Mouse (Mus musculus): ENCODE results near the gene Jtb. TPM values are rescaled to one million over a fixed set of nuclear protein-coding genes. Genes with fewer than 3 reads are reported as not detected.

Gene Jtb
- polyA plus RNA-seq, 1 experiment = 4.3 TPM

GRCm38 (mm10) chr3:90254419-90255193 is 23.2 kb downstream of the Jtb start:
- Histone ChIP-seq H3K4me1 (ENCODE audit: control insufficient read depth) (peaks cover 31% of the 10 kb centered on the region), H3K4me3 (replicated peaks) (peak overlapping the region; percentile 88), H3K9me3 (ENCODE audit: control insufficient read depth, low read length) (no peaks in the 10 kb centered on the region), H3K27me3 (ENCODE audit: control insufficient read depth) (no peaks in the 10 kb centered on the region), H3K36me3 (ENCODE audit: control insufficient read depth) (peaks cover 40% of the 10 kb centered on the region)
- no peak for TF ChIP-seq GATA1 (IDR thresholded peaks at IDR 0.05; ENCODE audit: low read length)
- TF ChIP-seq TAL1 (IDR thresholded peaks at IDR 0.05; ENCODE audit: low read length) = no peak

GRCm38 (mm10) chr3:90255194-90255565 is 23.8 kb downstream of the Jtb start:
- Histone ChIP-seq H3K4me1 (ENCODE audit: control insufficient read depth) (peaks cover 31% of the 10 kb centered on the region), H3K4me3 (replicated peaks) (peak overlapping the region; percentile 88), H3K36me3 (ENCODE audit: control insufficient read depth) (peaks cover 46% of the 10 kb centered on the region), H3K9me3 (ENCODE audit: control insufficient read depth, low read length) (no peaks in the 10 kb centered on the region), H3K27me3 (ENCODE audit: control insufficient read depth) (no peaks in the 10 kb centered on the region)
- TF ChIP-seq TAL1 (IDR thresholded peaks at IDR 0.05; ENCODE audit: low read length) (no peak), GATA1 (IDR thresholded peaks at IDR 0.05; ENCODE audit: low read length) (no peak)

GRCm38 (mm10) chr3:90255784-90256353 is 24.5 kb downstream of the Jtb start:
- TF ChIP-seq TAL1 (IDR thresholded peaks at IDR 0.05; ENCODE audit: low read length) (no peak), GATA1 (IDR thresholded peaks at IDR 0.05; ENCODE audit: low read length) (no peak)
- Histone ChIP-seq H3K9me3 (ENCODE audit: control insufficient read depth, low read length) (no peaks in the 10 kb centered on the region), H3K4me3 (replicated peaks) (no peak overlapping the region), H3K4me1 (ENCODE audit: control insufficient read depth) (peaks cover 29% of the 10 kb centered on the region), H3K36me3 (ENCODE audit: control insufficient read depth) (peaks cover 50% of the 10 kb centered on the region), H3K27me3 (ENCODE audit: control insufficient read depth) (no peaks in the 10 kb centered on the region)

DNA sequence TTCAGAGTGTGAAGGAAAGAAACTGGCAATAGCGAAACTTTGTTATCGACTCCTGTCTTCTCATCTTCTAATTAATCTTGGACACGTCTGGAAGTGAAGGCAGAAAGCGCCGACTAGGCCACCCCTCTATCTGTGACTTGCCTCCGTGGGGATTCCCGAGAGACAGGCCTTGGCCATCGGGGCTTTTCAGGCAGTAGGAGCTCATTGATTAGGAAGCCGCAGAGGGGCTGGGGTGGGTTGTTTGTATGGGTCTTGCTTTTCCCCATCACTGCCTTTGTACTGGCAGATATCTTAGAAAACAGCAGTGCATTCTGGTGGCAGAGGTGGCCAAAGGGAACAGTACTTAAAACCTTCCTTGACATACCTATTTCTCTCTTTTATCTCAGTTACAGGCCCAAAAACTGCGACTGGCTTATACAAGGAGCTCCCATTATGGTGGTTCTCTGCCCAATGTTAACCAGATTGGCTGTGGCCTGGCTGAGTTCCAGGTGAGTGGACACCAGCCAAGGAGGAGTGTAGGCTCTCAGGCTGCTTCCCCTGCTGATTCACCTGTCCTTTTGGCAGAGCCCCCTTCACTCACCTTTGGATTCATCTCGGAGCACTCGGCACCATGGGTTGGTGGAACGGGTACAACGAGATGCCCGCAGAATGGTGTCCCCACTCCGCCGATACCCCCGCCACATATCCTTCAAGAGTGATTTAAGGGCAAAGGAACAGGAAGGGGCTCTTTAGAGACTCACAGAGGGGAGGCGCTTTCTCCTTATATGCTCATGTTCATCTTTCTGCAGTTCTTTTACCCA is 25.5 kb downstream of the Jtb start:
- H3K27me3 ChIP-seq (ENCODE audit: control insufficient read depth) = no peaks in the 10 kb centered on the region
- peaks cover 51% of the 10 kb centered on the region for H3K36me3 ChIP-seq (ENCODE audit: control insufficient read depth)
- no peaks in the 10 kb centered on the region for H3K9me3 ChIP-seq (ENCODE audit: control insufficient read depth, low read length)
- H3K4me3 ChIP-seq (replicated peaks) = no peak overlapping the region
- H3K4me1 ChIP-seq (ENCODE audit: control insufficient read depth) = peaks cover 29% of the 10 kb centered on the region
- TF ChIP-seq TAL1 (IDR thresholded peaks at IDR 0.05; ENCODE audit: low read length) (no peak), GATA1 (IDR thresholded peaks at IDR 0.05; ENCODE audit: low read length) (no peak)

GRCm38 (mm10) chr3:90258521-90258920 is 27.1 kb downstream of the Jtb start:
- TF ChIP-seq GATA1 (IDR thresholded peaks at IDR 0.05; ENCODE audit: low read length) = no peak
- TF ChIP-seq TAL1 (IDR thresholded peaks at IDR 0.05; ENCODE audit: low read length) = no peak
- Histone ChIP-seq H3K9me3 (ENCODE audit: control insufficient read depth, low read length) (no peaks in the 10 kb centered on the region), H3K27me3 (ENCODE audit: control insufficient read depth) (no peaks in the 10 kb centered on the region), H3K4me3 (replicated peaks) (no peak overlapping the region), H3K36me3 (ENCODE audit: control insufficient read depth) (peaks cover 66% of the 10 kb centered on the region), H3K4me1 (ENCODE audit: control insufficient read depth) (peaks cover 29% of the 10 kb centered on the region)

GRCm38 (mm10) chr3:90263121-90263771 is 31.8 kb downstream of the Jtb start:
- no peak overlapping the region for H3K4me3 ChIP-seq (replicated peaks)
- no peaks in the 10 kb centered on the region for H3K9me3 ChIP-seq (ENCODE audit: control insufficient read depth, low read length)
- no peak for TF ChIP-seq GATA1 (IDR thresholded peaks at IDR 0.05; ENCODE audit: low read length)
- no peak for TF ChIP-seq TAL1 (IDR thresholded peaks at IDR 0.05; ENCODE audit: low read length)
- peaks cover 63% of the 10 kb centered on the region for H3K36me3 ChIP-seq (ENCODE audit: control insufficient read depth)
- no peaks in the 10 kb centered on the region for H3K27me3 ChIP-seq (ENCODE audit: control insufficient read depth)
- H3K4me1 ChIP-seq (ENCODE audit: control insufficient read depth) = peaks cover 38% of the 10 kb centered on the region

GRCm38 (mm10) chr3:90264687-90265033 is 33.3 kb downstream of the Jtb start:
- Histone ChIP-seq H3K9me3 (ENCODE audit: control insufficient read depth, low read length) (no peaks in the 10 kb centered on the region), H3K27me3 (ENCODE audit: control insufficient read depth) (no peaks in the 10 kb centered on the region), H3K4me3 (replicated peaks) (peak overlapping the region; percentile 91), H3K4me1 (ENCODE audit: control insufficient read depth) (peaks cover 47% of the 10 kb centered on the region), H3K36me3 (ENCODE audit: control insufficient read depth) (peaks cover 53% of the 10 kb centered on the region)
- TF ChIP-seq GATA1 (IDR thresholded peaks at IDR 0.05; ENCODE audit: low read length) (no peak), TAL1 (IDR thresholded peaks at IDR 0.05; ENCODE audit: low read length) (no peak)

GRCm38 (mm10) chr3:90265034-90265931 is 33.9 kb downstream of the Jtb start, which contains the start of gene Dennd4b:
Dennd4b (plus strand) TSS chr3:90265185.
- Histone ChIP-seq H3K4me1 (ENCODE audit: control insufficient read depth) (peaks cover 48% of the 10 kb centered on the region), H3K4me3 (replicated peaks) (peak within 1 kb of the TSS; percentile 91), H3K9me3 (ENCODE audit: control insufficient read depth, low read length) (no peaks in the 10 kb centered on the region), H3K27me3 (ENCODE audit: control insufficient read depth) (no peaks in the 10 kb centered on the region), H3K36me3 (ENCODE audit: control insufficient read depth) (peaks cover 52% of the 10 kb centered on the region)
- TF ChIP-seq GATA1 (IDR thresholded peaks at IDR 0.05; ENCODE audit: low read length) = no peak
- no peak for TF ChIP-seq TAL1 (IDR thresholded peaks at IDR 0.05; ENCODE audit: low read length)

All from erythroblast, embryonic 14.5 days (primary cell).